Mouse (Mus musculus) megakaryocyte, embryonic 14.5 days (primary cell): ENCODE measurements at regions not wholly inside any gene's neighbourhood (a gene's known extent, or its start where the extent isn't known, plus 50 kb on each side); places are given as distances from the start of the nearest gene placed in this dataset.

ENCODE experiments used
- FLI1 ChIP-seq: IDR thresholded peaks from 2 replicates; pipeline ENCODE4 v1.6.1; 2012; ENCODE audit warnings: low read length, inconsistent platforms, mixed read lengths
- GATA1 ChIP-seq: IDR thresholded peaks from 3 replicates; pipeline ENCODE4 v1.6.1; 2012; ENCODE audit warnings: mixed read lengths, low read length, inconsistent platforms, borderline replicate concordance

GRCm38 (mm10) chr11:19838932-19839331 is 85.2 kb upstream of the Spred2 start:
- no peak for TF ChIP-seq GATA1
- no peak for TF ChIP-seq FLI1
